Mouse (Mus musculus): ENCODE data around the gene Ccdc158. TPM values are rescaled to one million over a fixed set of nuclear protein-coding genes. Genes with fewer than 3 reads are reported as not detected.

Ccdc158 gene
- total and polyA plus RNA-seq, 3 experiments = 0.09 TPM; not detected in 2

GRCm38 (mm10) chr5:92714886-92715285 is 39.8 kb upstream of the Ccdc158 start:
- Histone ChIP-seq H3K27ac (no peak overlapping the region), H3K4me1 (ENCODE audit: control insufficient read depth, insufficient read depth, low read length) (no peaks in the 10 kb centered on the region), H3K9ac (ENCODE audit: low read depth, low read length) (no peak overlapping the region), H3K4me3 (no peak overlapping the region), H3K79me2 (replicated peaks; ENCODE audit: control insufficient read depth, insufficient read depth, low read length) (no peaks in the 10 kb centered on the region), H3K36me3 (ENCODE audit: control insufficient read depth, insufficient read depth, low read length) (no peaks in the 10 kb centered on the region), H3K27me3 (ENCODE audit: control insufficient read depth, insufficient read depth, low read length) (no peaks in the 10 kb centered on the region)
- TF ChIP-seq POLR2A (IDR thresholded peaks at IDR 0.05; ENCODE audit: insufficient read depth, low read depth, low read length) (no peak), CTCF (IDR thresholded peaks at IDR 0.05) (no peak), EP300 (IDR thresholded peaks at IDR 0.05; ENCODE audit: insufficient read depth, low read depth, low read length) (no peak)
- 92% methylated on average over 2 of the region's 2 CpGs for WGBS
- intact Hi-C loops (cut with DNase I) = no loop called here
- no peak for DNase-seq

- Histone ChIP-seq H3K27ac (no peak overlapping the region), H3K4me1 (ENCODE audit: control insufficient read depth, insufficient read depth, low read length) (no peaks in the 10 kb centered on the region), H3K4me3 (no peak overlapping the region), H3K36me3 (ENCODE audit: control insufficient read depth, insufficient read depth, low read length) (no peaks in the 10 kb centered on the region), H3K9ac (ENCODE audit: low read depth, low read length) (no peak overlapping the region), H3K27me3 (ENCODE audit: control insufficient read depth, insufficient read depth, low read length) (no peaks in the 10 kb centered on the region), H3K79me2 (replicated peaks; ENCODE audit: control insufficient read depth, insufficient read depth, low read length) (no peaks in the 10 kb centered on the region)
- TF ChIP-seq POLR2A (IDR thresholded peaks at IDR 0.05; ENCODE audit: insufficient read depth, low read depth, low read length) (no peak), EP300 (IDR thresholded peaks at IDR 0.05; ENCODE audit: insufficient read depth, low read depth, low read length) (no peak), CTCF (IDR thresholded peaks at IDR 0.05) (no peak)
- DNase-seq = no peak
- 89% methylated on average over 5 of the region's 5 CpGs for WGBS
- intact Hi-C loops (cut with DNase I) = no loop called here
Measured at GRCm38 (mm10) chr5:92712621-92713395, 37.7 kb upstream of the Ccdc158 start.

GRCm38 (mm10) chr5:92711666-92712290 is 36.7 kb upstream of the Ccdc158 start:
- DNase-seq = no peak
- H3K27ac ChIP-seq = no peak overlapping the region
- WGBS = 81% methylated on average over 5 of the region's 5 CpGs
- H3K79me2 ChIP-seq (replicated peaks; ENCODE audit: control insufficient read depth, insufficient read depth, low read length) = no peaks in the 10 kb centered on the region
- no peak for TF ChIP-seq POLR2A (IDR thresholded peaks at IDR 0.05; ENCODE audit: insufficient read depth, low read depth, low read length)
- no peak for TF ChIP-seq CTCF (IDR thresholded peaks at IDR 0.05)
- TF ChIP-seq EP300 (IDR thresholded peaks at IDR 0.05; ENCODE audit: insufficient read depth, low read depth, low read length) = no peak
- no peaks in the 10 kb centered on the region for H3K36me3 ChIP-seq (ENCODE audit: control insufficient read depth, insufficient read depth, low read length)
- intact Hi-C loops (cut with DNase I) = no loop called here
- H3K27me3 ChIP-seq (ENCODE audit: control insufficient read depth, insufficient read depth, low read length) = no peaks in the 10 kb centered on the region
- no peak overlapping the region for H3K4me3 ChIP-seq
- H3K4me1 ChIP-seq (ENCODE audit: control insufficient read depth, insufficient read depth, low read length) = no peaks in the 10 kb centered on the region
- H3K9ac ChIP-seq (ENCODE audit: low read depth, low read length) = no peak overlapping the region

- H3K79me2 ChIP-seq (replicated peaks; ENCODE audit: control insufficient read depth, insufficient read depth, low read length) = no peaks in the 10 kb centered on the region
- no peaks in the 10 kb centered on the region for H3K36me3 ChIP-seq (ENCODE audit: control insufficient read depth, insufficient read depth, low read length)
- no peak overlapping the region for H3K27ac ChIP-seq
- no peaks in the 10 kb centered on the region for H3K27me3 ChIP-seq (ENCODE audit: control insufficient read depth, insufficient read depth, low read length)
- intact Hi-C loops (cut with DNase I) = no loop called here
- 81% methylated on average over 8 of the region's 8 CpGs for WGBS
- no peak overlapping the region for H3K9ac ChIP-seq (ENCODE audit: low read depth, low read length)
- no peak overlapping the region for H3K4me3 ChIP-seq
- DNase-seq = no peak
- TF ChIP-seq CTCF (IDR thresholded peaks at IDR 0.05) = no peak
- no peak for TF ChIP-seq POLR2A (IDR thresholded peaks at IDR 0.05; ENCODE audit: insufficient read depth, low read depth, low read length)
- no peak for TF ChIP-seq EP300 (IDR thresholded peaks at IDR 0.05; ENCODE audit: insufficient read depth, low read depth, low read length)
- no peaks in the 10 kb centered on the region for H3K4me1 ChIP-seq (ENCODE audit: control insufficient read depth, insufficient read depth, low read length)
Measured at GRCm38 (mm10) chr5:92710779-92711178, 35.7 kb upstream of the Ccdc158 start.

GRCm38 (mm10) chr5:92707921-92708491 is 32.9 kb upstream of the Ccdc158 start:
- 39% methylated on average over 7 of the region's 7 CpGs for WGBS
- no peak for DNase-seq
- no peaks in the 10 kb centered on the region for H3K79me2 ChIP-seq (replicated peaks; ENCODE audit: control insufficient read depth, insufficient read depth, low read length)

GRCm38 (mm10) chr5:92703671-92704070 is 28.6 kb upstream of the Ccdc158 start:
- no peaks in the 10 kb centered on the region for H3K79me2 ChIP-seq (replicated peaks; ENCODE audit: control insufficient read depth, insufficient read depth, low read length)
- H3K36me3 ChIP-seq (ENCODE audit: control insufficient read depth, insufficient read depth, low read length) = no peaks in the 10 kb centered on the region
- H3K4me3 ChIP-seq = no peak overlapping the region
- no peak overlapping the region for H3K9ac ChIP-seq (ENCODE audit: low read depth, low read length)
- no peaks in the 10 kb centered on the region for H3K27me3 ChIP-seq (ENCODE audit: control insufficient read depth, insufficient read depth, low read length)
- TF ChIP-seq POLR2A (IDR thresholded peaks at IDR 0.05; ENCODE audit: insufficient read depth, low read depth, low read length) = no peak
- no peak for TF ChIP-seq EP300 (IDR thresholded peaks at IDR 0.05; ENCODE audit: insufficient read depth, low read depth, low read length)
- no peak for TF ChIP-seq CTCF (IDR thresholded peaks at IDR 0.05)
- DNase-seq = no peak
- H3K27ac ChIP-seq = no peak overlapping the region
- intact Hi-C loops (cut with DNase I) = no loop called here
- no peaks in the 10 kb centered on the region for H3K4me1 ChIP-seq (ENCODE audit: control insufficient read depth, insufficient read depth, low read length)
- 87% methylated on average over 8 of the region's 8 CpGs for WGBS

More at GRCm38 (mm10) chr5:92707921-92708491, 32.9 kb upstream of the Ccdc158 start:
- H3K4me3 ChIP-seq = no peak overlapping the region
- no peaks in the 10 kb centered on the region for H3K4me1 ChIP-seq (ENCODE audit: control insufficient read depth, insufficient read depth, low read length)
- no peak overlapping the region for H3K9ac ChIP-seq (ENCODE audit: low read depth, low read length)
- no peaks in the 10 kb centered on the region for H3K36me3 ChIP-seq (ENCODE audit: control insufficient read depth, insufficient read depth, low read length)
- H3K27me3 ChIP-seq (ENCODE audit: control insufficient read depth, insufficient read depth, low read length) = no peaks in the 10 kb centered on the region
- intact Hi-C loops (cut with DNase I) = no loop called here
- no peak for TF ChIP-seq CTCF (IDR thresholded peaks at IDR 0.05)
- no peak for TF ChIP-seq POLR2A (IDR thresholded peaks at IDR 0.05; ENCODE audit: insufficient read depth, low read depth, low read length)
- no peak for TF ChIP-seq EP300 (IDR thresholded peaks at IDR 0.05; ENCODE audit: insufficient read depth, low read depth, low read length)
- H3K27ac ChIP-seq = no peak overlapping the region

Data from heart, adult 2 months (tissue).